Comparison of ENCODE assay signal across 28 mouse cellular contexts in the genomic region with DNA sequence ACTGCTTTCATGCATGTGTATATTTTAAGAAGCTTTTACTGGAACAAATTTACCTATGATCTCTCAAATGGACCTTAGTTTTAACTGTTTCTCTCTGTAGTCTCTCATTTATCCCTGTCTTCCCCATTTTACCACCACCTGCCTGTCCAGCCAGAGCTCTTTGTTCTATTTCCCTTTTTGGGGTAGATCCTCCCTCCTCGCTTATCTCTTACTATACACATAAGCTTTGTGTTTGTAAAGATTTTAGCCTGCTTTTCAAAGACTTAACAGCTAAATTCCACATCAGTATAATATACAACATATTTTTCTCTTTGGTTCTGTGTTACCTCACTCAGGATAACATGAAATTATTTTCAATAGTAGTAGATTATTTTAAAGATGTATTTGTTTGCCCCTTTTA.
"Had no signal": no experiment of that assay in that cellular context is flagged by ENCODE, and none has a peak within 500 bp of the region (broad histone marks: within the 10 kb centered on the region; RNA-seq: fewer than 3 reads in every experiment).

No protein-coding gene starts in this region.

- H3K9ac ChIP-seq: embryonic facial prominence, embryonic 12.5 days; embryonic facial prominence, embryonic 13.5 days; embryonic facial prominence, embryonic 15.5 days; forebrain, embryonic 12.5 days; forebrain, embryonic 13.5 days; forebrain, embryonic 15.5 days; forebrain, postnatal 0 days had no signal

- H3K4me3 ChIP-seq: embryonic facial prominence, embryonic 10.5 days; embryonic facial prominence, embryonic 12.5 days; embryonic facial prominence, embryonic 13.5 days; embryonic facial prominence, embryonic 15.5 days; erythroblast, embryonic 14.5 days; forebrain, embryonic 10.5 days; forebrain, embryonic 12.5 days; forebrain, embryonic 13.5 days; forebrain, embryonic 15.5 days; gastrocnemius, adult 2 months; heart, adult 2 months; heart, embryonic 10.5 days had no signal

- H3K36me3 ChIP-seq: embryonic facial prominence, embryonic 10.5 days; embryonic facial prominence, embryonic 12.5 days; embryonic facial prominence, embryonic 13.5 days; embryonic facial prominence, embryonic 15.5 days; forebrain, embryonic 10.5 days; forebrain, embryonic 12.5 days; forebrain, embryonic 15.5 days; heart, embryonic 10.5 days had no signal

- H3K9me3 ChIP-seq: embryonic facial prominence, embryonic 10.5 days; embryonic facial prominence, embryonic 12.5 days; embryonic facial prominence, embryonic 13.5 days; embryonic facial prominence, embryonic 15.5 days; forebrain, embryonic 10.5 days; forebrain, embryonic 12.5 days; forebrain, embryonic 13.5 days; forebrain, embryonic 15.5 days; heart, embryonic 10.5 days had no signal

- H3K27me3 ChIP-seq: embryonic facial prominence, embryonic 12.5 days; embryonic facial prominence, embryonic 13.5 days; embryonic facial prominence, embryonic 15.5 days; forebrain, embryonic 12.5 days; forebrain, embryonic 13.5 days; forebrain, embryonic 15.5 days had no signal

- H3K27ac ChIP-seq: embryonic facial prominence, embryonic 10.5 days; embryonic facial prominence, embryonic 12.5 days; embryonic facial prominence, embryonic 13.5 days; embryonic facial prominence, embryonic 15.5 days; forebrain, embryonic 10.5 days; forebrain, embryonic 12.5 days; forebrain, embryonic 13.5 days; forebrain, embryonic 15.5 days; gastrocnemius, adult 2 months; heart, adult 2 months; heart, embryonic 10.5 days had no signal

- DNase-seq: cerebellum, adult 9-10 months; cerebellum, adult 9-11 months; cerebellum, postnatal 10 days; cerebellum, postnatal 14 days; cerebellum, postnatal 25 days; cerebellum, postnatal 36 days; embryo, embryonic 11 days; forebrain, postnatal 0 days; gastrocnemius, adult 2 months; gastrocnemius, postnatal 10 days; gastrocnemius, postnatal 14 days; gastrocnemius, postnatal 25 days; gastrocnemius, postnatal 36 days; heart, adult 11 months; heart, adult 18-20 months; heart, adult 2 months had no signal

- H3K4me1 ChIP-seq: embryonic facial prominence, embryonic 10.5 days; embryonic facial prominence, embryonic 12.5 days; embryonic facial prominence, embryonic 13.5 days; embryonic facial prominence, embryonic 15.5 days; forebrain, embryonic 10.5 days; forebrain, embryonic 12.5 days; forebrain, embryonic 13.5 days; forebrain, embryonic 15.5 days; heart, embryonic 10.5 days had no signal

- ATAC-seq: forebrain, embryonic 13.5 days; forebrain, embryonic 14.5 days; forebrain, embryonic 15.5 days; forebrain, embryonic 16.5 days; forebrain, postnatal 0 days had no signal
